Mouse (Mus musculus): ENCODE measurements around the gene Slc35e3. TPM values are rescaled to one million over a fixed set of nuclear protein-coding genes. Genes with fewer than 3 reads are reported as not detected.

Gene Slc35e3
- 10.3 and 11.4 TPM in 2 replicates for total RNA-seq (2017)

GRCm38 (mm10) chr10:117746297-117746883 is at the start of gene Slc35e3:
Gene Slc35e3 (minus strand): TSS chr10:117746365.
- peak; percentile 86 for ATAC-seq (replicated peaks in 1 of 2; ENCODE audit: insufficient read depth in 1 of 2, low FRiP score in 2 of 2, low TSS enrichment in 1 of 2, low read depth in 1 of 2, poor library complexity in 2 of 2, severe bottlenecking in 2 of 2)

GRCm38 (mm10) chr10:117795206-117795605 is 49.0 kb upstream of the Slc35e3 start:
- ATAC-seq (replicated peaks in 1 of 2; ENCODE audit: insufficient read depth in 1 of 2, low FRiP score in 2 of 2, low TSS enrichment in 1 of 2, low read depth in 1 of 2, poor library complexity in 2 of 2, severe bottlenecking in 2 of 2) = no peak

DNA sequence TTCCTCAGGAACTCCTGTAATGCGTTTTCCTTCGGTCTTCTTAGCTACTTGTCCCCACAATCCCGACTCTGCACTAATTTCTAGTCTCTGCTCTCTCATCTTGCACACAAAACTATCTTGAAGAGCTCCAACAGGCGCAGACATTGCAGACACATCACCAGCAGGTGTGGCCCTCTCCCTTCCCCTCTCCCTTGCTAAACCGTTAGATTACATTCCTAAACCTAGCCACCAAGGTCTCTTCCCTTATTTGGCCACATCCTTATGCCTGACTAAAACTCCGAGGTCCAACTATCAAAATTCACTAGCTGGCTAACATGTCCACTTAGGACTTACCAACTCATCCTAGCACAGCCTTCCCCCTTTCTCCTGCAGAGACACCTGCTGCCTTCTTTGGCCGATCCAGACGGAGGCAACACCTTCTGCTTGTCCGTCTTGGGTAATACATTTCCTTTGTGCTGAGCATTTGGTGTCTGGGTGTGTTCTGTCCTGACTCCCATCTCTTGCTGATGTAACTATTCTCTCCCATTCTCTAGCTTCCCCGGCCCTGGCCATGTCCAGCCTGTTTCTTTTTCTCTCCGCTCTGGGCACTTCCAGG is 47.4 kb upstream of the Slc35e3 start:
- ATAC-seq (replicated peaks in 1 of 2; ENCODE audit: insufficient read depth in 1 of 2, low FRiP score in 2 of 2, low TSS enrichment in 1 of 2, low read depth in 1 of 2, poor library complexity in 2 of 2, severe bottlenecking in 2 of 2) = no peak

DNA sequence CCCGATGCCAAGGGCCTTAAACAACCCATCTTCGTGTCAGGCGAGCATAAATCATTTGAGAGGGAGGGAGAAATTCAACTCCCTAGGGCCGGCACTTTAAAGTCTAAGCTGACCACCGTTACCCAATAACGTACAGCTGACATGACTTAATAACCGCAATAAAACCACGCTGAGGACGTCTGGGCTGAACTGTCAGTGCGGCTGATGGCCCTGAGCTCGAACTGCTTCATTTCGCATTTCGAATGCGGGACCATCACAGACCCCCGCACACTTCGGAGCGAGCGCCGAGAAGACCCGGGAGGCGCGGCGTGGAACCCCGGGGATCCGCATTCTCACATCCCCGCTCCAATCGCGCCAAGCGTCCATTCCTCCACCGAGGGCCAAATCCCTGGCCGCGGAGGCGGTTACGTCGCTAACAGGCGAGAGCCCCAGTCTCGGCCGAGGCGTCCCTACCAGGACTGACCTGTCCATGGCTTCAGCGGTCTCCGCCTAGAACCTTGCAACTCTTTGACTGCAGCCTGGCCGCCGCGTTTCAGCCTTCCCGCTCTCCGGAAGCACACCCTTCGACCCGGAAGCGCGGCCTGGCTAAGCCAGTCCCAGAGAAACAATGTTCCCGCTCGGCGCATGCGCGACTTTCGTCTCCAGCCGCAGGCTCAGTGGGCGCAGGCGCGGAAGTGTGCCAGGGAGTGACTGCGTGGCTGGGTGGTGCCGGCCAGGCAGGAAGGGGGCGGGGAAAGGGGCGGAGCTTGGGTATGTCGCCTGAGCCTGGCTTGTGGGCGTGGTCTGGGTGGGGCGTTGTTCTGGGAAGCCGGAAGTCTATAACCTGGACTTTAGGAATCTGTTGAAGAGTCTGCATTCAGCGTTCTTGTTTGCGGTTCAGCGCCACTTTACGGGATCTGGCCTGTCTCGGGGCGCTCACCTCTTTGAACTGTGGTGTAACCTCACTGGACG is 46.3 kb upstream of the Slc35e3 start, which contains the start of gene Nup107:
Nup107 (minus strand) TSS at position 565 of the 951 bp plus-strand sequence.
- ATAC-seq (replicated peaks in 1 of 2; ENCODE audit: insufficient read depth in 1 of 2, low FRiP score in 2 of 2, low TSS enrichment in 1 of 2, low read depth in 1 of 2, poor library complexity in 2 of 2, severe bottlenecking in 2 of 2) = peak; percentile 91 to 96

DNA sequence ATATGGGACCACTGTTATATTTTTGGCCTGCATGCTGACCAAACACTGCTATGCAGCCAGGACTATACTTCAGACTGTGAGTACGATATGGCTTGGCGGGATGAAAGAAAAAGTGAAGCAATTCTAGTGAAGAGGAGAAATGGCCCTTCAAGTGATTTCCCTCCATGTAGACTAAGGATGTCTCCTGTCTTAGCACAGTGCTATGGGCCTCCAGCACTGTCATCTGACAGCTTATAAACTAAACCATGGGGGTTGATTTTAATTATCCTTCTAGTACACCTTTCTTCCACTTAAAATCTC is 45.0 kb upstream of the Slc35e3 start:
- ATAC-seq (replicated peaks in 1 of 2; ENCODE audit: insufficient read depth in 1 of 2, low FRiP score in 2 of 2, low TSS enrichment in 1 of 2, low read depth in 1 of 2, poor library complexity in 2 of 2, severe bottlenecking in 2 of 2) = no peak

GRCm38 (mm10) chr10:117790421-117791170 is 44.4 kb upstream of the Slc35e3 start:
- no peak for ATAC-seq (replicated peaks in 1 of 2; ENCODE audit: insufficient read depth in 1 of 2, low FRiP score in 2 of 2, low TSS enrichment in 1 of 2, low read depth in 1 of 2, poor library complexity in 2 of 2, severe bottlenecking in 2 of 2)

- ATAC-seq (replicated peaks in 1 of 2; ENCODE audit: insufficient read depth in 1 of 2, low FRiP score in 2 of 2, low TSS enrichment in 1 of 2, low read depth in 1 of 2, poor library complexity in 2 of 2, severe bottlenecking in 2 of 2) = no peak
These were observed 43.8 kb upstream of the Slc35e3 start for GRCm38 (mm10) chr10:117790011-117790410.

GRCm38 (mm10) chr10:117784646-117785045 is 38.5 kb upstream of the Slc35e3 start:
- ATAC-seq (replicated peaks in 1 of 2; ENCODE audit: insufficient read depth in 1 of 2, low FRiP score in 2 of 2, low TSS enrichment in 1 of 2, low read depth in 1 of 2, poor library complexity in 2 of 2, severe bottlenecking in 2 of 2) = no peak

GRCm38 (mm10) chr10:117783786-117784420 is 37.7 kb upstream of the Slc35e3 start:
- ATAC-seq (replicated peaks in 1 of 2; ENCODE audit: insufficient read depth in 1 of 2, low FRiP score in 2 of 2, low TSS enrichment in 1 of 2, low read depth in 1 of 2, poor library complexity in 2 of 2, severe bottlenecking in 2 of 2) = no peak

- no peak for ATAC-seq (replicated peaks in 1 of 2; ENCODE audit: insufficient read depth in 1 of 2, low FRiP score in 2 of 2, low TSS enrichment in 1 of 2, low read depth in 1 of 2, poor library complexity in 2 of 2, severe bottlenecking in 2 of 2)
These were observed 36.5 kb upstream of the Slc35e3 start for GRCm38 (mm10) chr10:117782491-117783260.

GRCm38 (mm10) chr10:117782056-117782455 is 35.9 kb upstream of the Slc35e3 start:
- no peak for ATAC-seq (replicated peaks in 1 of 2; ENCODE audit: insufficient read depth in 1 of 2, low FRiP score in 2 of 2, low TSS enrichment in 1 of 2, low read depth in 1 of 2, poor library complexity in 2 of 2, severe bottlenecking in 2 of 2)

DNA sequence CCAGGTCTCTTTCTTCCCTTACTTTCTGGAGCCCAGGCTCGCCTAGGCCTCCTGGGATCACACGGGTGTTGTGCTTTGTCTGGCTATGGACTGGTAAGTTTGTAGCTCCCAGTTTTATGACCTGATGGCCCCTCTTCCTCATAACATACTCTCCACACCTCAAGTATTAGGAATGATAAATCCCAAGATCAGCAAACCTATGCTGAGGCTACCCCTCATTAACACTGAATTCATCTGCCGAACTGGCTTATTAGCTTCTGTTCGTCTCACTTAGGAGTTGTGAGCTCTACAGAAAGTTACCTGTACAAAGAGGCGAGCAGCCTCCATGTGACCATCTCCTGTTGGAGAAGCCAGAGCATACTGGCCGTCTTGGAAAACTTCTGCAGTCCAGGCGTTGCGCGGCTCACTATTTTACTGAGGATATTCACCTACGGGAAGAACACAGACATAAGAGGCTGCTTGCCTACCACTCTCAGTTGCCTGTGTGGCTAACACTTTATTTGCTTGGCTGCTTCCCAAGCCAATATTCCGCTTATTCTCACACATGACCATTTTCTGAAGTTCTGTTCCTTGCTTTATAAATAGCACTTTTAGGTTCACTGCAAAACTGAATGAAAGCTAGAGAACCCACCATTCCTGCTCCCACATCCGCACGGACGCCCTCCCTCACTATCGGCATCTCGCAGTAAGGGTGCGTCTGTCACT is 35.0 kb upstream of the Slc35e3 start:
- ATAC-seq (replicated peaks in 1 of 2; ENCODE audit: insufficient read depth in 1 of 2, low FRiP score in 2 of 2, low TSS enrichment in 1 of 2, low read depth in 1 of 2, poor library complexity in 2 of 2, severe bottlenecking in 2 of 2) = no peak

GRCm38 (mm10) chr10:117780306-117780911 is 34.2 kb upstream of the Slc35e3 start:
- ATAC-seq (replicated peaks in 1 of 2; ENCODE audit: insufficient read depth in 1 of 2, low FRiP score in 2 of 2, low TSS enrichment in 1 of 2, low read depth in 1 of 2, poor library complexity in 2 of 2, severe bottlenecking in 2 of 2) = no peak

- no peak for ATAC-seq (replicated peaks in 1 of 2; ENCODE audit: insufficient read depth in 1 of 2, low FRiP score in 2 of 2, low TSS enrichment in 1 of 2, low read depth in 1 of 2, poor library complexity in 2 of 2, severe bottlenecking in 2 of 2)
These were observed 33.6 kb upstream of the Slc35e3 start for GRCm38 (mm10) chr10:117779581-117780305.

GRCm38 (mm10) chr10:117778951-117779350 is 32.8 kb upstream of the Slc35e3 start:
- ATAC-seq (replicated peaks in 1 of 2; ENCODE audit: insufficient read depth in 1 of 2, low FRiP score in 2 of 2, low TSS enrichment in 1 of 2, low read depth in 1 of 2, poor library complexity in 2 of 2, severe bottlenecking in 2 of 2) = no peak

Measured in hematopoietic stem cell, adult 5-6 weeks (primary cell).